Mouse (Mus musculus) spleen, postnatal 36 days (tissue): Measurements from ENCODE around the gene F9.
"Not testable (repeated sequence)": the region's sequence is repeated elsewhere in the genome, so short reads cannot be mapped to it uniquely, and the experiment has no call there.

ENCODE experiments used
- DNase-seq, 2 experiments: peaks; one replicate each; pipeline ENCODE4 v3.0.0; 2022; ENCODE audit warnings: low spot score in 2 of 2, mixed read lengths in 1 of 2

F9 gene

GRCm38 (mm10) chrX:59999221-60000083 lies at the start of gene F9:
Gene F9 (plus strand): TSS chrX:59999464.
- no peak for DNase-seq

- DNase-seq = not testable (repeated sequence)
Measured at GRCm38 (mm10) chrX:59969767-59970166, 29.5 kb upstream of the F9 start.

- peak; percentile 50 to 72 for DNase-seq
Measured at GRCm38 (mm10) chrX:60000084-60000443, 800 bp downstream of the F9 start.

GRCm38 (mm10) chrX:60001461-60001860 lies 2.2 kb downstream of the F9 start:
- DNase-seq = peak; percentile 10 to 44

GRCm38 (mm10) chrX:60013084-60013676 lies 13.9 kb downstream of the F9 start:
- DNase-seq = peak in 1 of 2 experiments; percentile 26

GRCm38 (mm10) chrX:60014588-60014987 lies 15.3 kb downstream of the F9 start:
- DNase-seq = no peak

GRCm38 (mm10) chrX:60021007-60021406 lies 21.7 kb downstream of the F9 start:
- DNase-seq = no peak

- peak; percentile 20 to 24 for DNase-seq
Measured at GRCm38 (mm10) chrX:60021595-60021994, 22.3 kb downstream of the F9 start.

GRCm38 (mm10) chrX:60026654-60027053 lies 27.4 kb downstream of the F9 start:
- peak; percentile 9 to 18 for DNase-seq

- no peak for DNase-seq
Measured at GRCm38 (mm10) chrX:60054745-60055144, 55.5 kb downstream of the F9 start.

GRCm38 (mm10) chrX:60055185-60055584 lies 55.9 kb downstream of the F9 start:
- no peak for DNase-seq

GRCm38 (mm10) chrX:60075359-60075758 lies 76.1 kb downstream of the F9 start:
- DNase-seq = no peak
